Mouse (Mus musculus) gastrocnemius, adult 18-20 months (tissue): ENCODE measurements around the gene Otop3. TPM values are rescaled to one million over a fixed set of nuclear protein-coding genes. Genes with fewer than 3 reads are reported as not detected.
A peak's percentile ranks its signal among the peaks of the same experiment; 100 is the strongest.
"Not testable (repeated sequence)": the region's sequence is repeated elsewhere in the genome, so short reads cannot be mapped to it uniquely, and the experiment has no call there.

Experiments used
- DNase-seq: peaks from one replicate; pipeline ENCODE4 v3.0.0; 2021; ENCODE audit warnings: low spot score
- total RNA-seq, 2 experiments: library from RNA; stranded (reverse); gene quantifications; 2 replicates each; pipeline ENCODE4 v1.2.3; 2021

The Otop3 gene
- total RNA-seq, 2 experiments from 2014 or later = not detected

DNA sequence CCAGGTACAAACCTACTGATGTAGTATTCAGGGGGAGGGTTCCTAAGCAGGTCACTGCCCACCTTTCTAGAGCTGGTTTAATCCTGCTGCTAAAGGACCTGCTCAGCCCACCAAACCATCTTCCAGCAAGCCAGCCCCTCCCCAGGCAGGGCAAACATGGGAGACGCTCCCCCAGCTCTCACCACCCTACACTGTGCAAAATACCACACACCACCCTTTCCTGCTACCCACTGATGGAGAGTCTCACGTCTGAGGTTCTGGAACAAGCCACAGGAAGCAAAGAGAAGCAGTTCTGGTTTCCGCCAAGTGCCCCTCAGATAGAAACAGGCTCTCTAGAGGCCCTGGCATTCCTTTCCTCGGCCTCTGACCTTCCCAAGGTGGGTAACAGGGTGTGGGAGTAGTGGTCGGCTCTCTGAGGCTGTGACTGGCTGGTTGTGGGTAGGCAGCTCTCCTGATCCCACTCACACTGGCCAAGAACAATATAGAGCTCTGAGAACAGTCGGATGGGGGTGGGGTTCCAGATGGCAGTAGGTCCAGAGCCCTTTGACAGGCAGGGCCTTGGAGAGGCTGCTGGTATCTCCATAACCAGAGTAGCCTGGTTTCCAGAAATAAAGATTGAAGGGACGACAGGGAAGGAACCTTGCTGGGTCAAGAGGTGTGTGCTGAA lies 31.6 kb downstream of the Otop3 start:
- DNase-seq = no peak

DNA sequence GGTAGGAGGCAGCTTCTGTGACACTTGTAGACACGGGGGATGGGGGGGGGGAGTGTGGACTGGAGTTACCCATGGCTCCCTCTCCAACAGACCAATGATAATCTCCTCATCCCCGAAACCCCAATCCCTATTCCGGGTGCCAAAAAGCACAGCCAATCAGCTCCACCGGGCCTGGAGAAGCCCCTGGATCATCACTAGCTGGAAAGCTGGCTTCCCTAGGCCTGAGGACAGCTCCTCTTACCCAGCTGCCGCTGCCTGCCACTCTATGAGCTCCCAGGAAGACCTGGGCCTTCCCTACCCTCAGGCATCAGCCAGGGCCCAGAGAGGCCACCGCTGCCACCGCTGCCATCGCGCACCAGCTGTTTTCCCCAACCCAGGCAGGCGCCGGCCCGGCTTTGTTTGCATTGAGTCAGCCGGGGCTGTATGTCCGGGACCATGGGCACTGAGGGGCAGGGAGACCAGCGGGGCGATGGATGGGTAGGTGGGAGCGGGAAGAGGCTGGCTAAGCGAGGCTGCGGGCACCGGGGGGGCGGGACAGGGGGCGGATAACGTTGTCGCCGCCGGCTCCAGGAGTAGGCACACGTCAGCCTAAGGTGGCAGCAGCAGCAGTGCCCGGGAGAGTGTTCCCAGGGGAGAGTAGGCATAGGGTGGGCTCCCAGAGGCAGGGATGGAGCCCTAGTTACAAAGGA lies 32.3 kb downstream of the Otop3 start:
- no peak for DNase-seq

DNA sequence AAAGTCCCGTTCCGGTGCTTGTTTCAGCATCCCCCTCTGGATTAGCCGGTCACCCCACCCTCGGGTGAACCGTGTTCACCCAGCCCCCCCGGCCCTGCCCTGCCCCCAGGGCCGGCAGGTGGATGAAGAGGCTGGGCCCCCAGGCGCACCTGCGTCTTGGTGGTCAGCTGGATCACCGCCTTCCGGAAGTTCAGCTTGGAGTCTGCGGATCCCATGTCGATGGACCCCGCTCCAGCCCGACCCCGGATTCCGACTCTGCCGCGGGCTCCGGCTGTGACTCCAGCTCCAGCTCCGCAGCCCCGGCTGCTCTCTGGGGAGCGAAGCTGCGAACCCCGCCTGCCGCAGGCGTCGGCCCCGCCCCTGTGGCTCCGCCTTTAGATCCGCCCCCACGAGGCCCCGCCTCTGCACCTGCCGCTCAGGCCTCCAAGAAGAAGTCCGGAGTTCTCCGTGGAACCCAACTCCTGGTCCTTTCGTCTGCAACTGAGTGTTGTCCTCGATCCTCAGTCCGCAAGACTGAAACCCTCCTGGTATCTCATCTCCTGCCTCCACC lies 32.9 kb downstream of the Otop3 start, which contains the start of gene Hid1:
TSS of gene Hid1 (minus strand) at position 362 of the 550 bp plus-strand sequence.
- peak; percentile 79 for DNase-seq

GRCm38 (mm10) chr11:115370368-115370767 lies 35.8 kb downstream of the Otop3 start:
- DNase-seq = no peak

DNA sequence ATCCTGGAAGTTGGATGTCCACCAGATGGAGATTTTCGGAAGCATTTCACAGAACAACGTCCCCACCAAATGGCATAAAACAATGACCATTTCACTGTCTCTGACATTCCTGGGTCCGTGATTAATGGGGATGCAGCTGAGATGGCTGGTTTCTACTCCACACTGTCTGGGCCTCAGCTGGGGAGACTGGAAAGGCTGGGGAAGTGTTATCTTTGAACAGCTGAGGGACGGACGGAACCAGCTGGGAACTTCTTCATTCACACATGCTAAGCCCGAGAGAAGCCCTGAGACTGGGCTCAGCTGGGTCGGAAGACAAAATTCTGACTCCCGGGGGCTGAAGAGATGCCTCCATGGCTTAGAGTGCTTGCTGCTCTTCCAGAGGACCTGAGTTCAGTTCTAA lies 36.8 kb downstream of the Otop3 start:
- DNase-seq = no peak

GRCm38 (mm10) chr11:115372015-115372414 lies 37.5 kb downstream of the Otop3 start:
- DNase-seq = no peak

DNA sequence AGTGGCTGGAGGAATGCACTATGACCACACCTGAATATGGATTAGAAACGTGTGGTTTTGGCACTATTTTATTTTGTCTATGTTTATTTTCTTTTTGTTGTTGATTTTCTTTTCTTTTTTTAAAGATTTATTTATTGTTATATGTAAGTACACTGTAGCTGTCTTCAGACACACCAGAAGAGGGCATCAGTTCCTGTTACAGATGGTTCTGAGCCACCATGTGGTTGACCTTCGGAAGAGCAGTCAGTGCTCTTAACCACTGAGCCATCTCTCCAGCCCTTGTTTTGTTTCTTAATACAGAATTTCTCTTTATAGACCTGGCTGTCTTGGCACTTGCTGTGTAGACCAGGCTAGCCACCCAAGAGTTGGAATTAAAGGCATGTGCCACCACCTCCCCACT lies 38.2 kb downstream of the Otop3 start:
- no peak for DNase-seq

DNA sequence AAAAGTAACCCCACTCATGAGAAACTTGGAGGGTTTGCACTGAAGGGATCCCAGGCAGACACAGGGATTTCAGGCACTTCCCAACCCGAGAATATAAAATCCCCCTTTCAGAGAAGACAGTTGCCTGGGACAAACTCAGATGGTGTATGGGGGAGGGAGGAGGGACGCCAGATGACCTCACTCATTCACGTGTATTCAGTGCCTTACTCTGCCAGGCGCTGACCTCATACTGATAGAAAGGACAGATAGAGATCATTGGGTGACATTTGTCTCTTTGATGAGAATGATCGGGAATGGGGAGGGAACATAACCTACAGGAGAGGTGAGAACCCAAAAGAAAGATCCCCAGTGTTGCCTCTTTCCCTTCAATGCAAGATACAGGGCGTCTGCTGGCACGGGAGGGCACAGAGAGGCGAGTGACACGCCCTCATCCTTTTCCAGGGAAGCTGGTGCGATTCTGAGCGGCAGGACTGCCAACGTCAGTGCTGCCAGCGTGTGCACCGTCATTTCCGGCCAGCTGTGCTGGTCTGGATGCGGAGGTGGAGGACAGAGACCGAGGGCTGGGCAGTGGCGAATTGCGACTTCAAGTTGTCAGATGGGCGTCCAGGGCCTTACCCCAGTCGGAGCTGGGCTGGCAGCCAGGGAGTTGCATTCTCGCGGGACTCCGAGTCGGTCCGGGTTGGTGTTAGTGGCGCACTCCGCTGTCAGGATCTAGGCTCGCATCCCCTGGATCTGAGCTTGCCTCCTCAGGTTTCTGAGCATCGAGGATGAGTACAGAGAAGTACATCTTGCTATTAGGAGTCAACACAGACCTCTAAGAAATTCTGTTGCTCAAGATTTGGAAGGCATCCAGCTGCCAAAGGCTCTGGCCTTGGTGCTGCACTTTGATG lies 39.5 kb downstream of the Otop3 start:
- DNase-seq = peak; percentile 62

DNA sequence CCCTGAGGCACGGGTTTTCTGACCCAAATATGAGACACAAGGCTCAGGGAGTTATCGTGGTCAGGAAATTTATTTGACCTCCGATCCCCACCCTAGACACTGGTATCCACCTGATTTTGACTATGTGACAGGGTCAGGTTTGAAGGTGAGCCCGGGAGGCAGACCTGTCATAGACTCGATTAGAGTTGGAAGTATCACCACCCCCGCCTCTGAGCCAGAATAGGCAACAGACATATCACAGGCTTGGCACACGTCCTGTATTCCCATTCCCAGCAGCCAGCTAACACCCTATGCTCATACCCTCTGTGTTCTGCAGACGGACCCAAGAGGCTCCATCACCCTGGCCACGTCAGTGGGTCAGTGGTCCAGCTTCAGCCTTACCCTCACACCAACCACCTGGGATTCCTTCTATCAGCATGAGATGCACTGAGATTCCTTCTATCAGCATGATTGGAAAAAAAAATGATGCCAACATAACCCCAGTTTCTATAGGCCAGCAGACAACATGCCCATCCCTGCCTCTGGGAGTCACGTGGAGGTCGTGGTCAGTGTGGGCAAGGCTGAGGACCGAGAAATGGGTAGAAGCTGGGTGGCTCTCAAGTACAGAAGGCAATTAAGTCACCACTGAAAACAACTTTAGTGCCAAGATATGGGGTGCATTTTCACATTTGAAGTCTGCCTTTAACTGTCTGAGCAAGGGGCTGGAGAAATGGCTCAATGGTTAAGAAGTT lies 40.3 kb downstream of the Otop3 start:
- no peak for DNase-seq

DNA sequence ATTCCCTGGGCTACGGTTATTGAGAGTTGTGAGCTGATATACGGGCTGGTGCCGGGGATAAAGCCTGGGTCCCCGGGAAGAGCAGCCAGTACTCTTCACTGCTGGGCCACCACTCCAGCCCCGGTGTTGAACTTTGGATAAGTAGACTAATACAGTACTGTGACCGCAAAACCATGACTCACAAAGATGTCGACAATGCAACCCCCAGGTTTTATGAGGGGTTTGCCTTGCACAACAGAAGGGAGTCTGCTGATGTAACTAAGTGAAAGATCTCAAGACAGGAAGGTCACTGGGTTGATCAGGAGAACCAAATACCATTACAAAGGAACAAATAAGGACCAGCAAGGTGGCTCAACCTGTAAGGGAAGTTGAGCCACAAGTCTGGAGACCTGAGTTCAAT lies 42.2 kb downstream of the Otop3 start:
- DNase-seq = no peak

DNA sequence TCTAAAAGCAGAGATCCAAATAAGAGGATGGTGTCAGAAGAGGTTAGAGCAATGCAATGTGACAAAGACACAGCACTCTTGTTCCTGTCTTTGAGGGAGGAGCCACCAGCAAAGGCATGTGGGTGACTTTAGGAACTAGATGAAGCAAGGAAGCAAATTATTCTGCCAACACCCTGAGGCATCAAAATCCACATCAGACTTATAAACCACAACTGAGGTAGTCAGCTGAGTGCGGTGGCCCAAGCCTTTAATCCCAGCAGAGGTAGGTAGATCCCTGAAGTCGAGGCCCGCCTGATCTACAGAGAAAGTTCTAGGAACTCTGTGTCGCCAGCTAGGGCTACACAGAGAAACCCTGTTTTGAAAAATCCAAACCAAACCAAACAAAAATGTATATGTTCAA lies 42.7 kb downstream of the Otop3 start:
- DNase-seq = no peak

DNA sequence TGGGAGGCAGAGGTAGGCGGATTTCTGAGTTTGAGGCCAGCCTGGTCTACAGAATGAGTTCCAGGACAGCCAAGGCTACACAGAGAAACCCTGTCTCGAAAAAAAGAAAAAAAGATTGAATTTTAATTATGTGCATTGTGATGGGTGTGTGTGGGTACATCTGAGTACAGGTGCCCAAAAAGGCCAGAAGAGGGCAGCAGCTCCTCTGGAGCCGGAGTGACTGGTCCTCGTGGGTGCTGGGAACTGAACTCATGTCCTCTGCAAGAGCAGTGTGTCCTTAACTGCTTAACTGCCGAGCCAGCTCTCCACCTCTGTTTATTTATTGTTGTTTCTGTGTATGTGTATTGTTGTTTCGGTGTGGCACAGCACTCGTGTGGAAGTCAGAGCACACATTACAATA lies 43.3 kb downstream of the Otop3 start:
- DNase-seq = no peak

DNA sequence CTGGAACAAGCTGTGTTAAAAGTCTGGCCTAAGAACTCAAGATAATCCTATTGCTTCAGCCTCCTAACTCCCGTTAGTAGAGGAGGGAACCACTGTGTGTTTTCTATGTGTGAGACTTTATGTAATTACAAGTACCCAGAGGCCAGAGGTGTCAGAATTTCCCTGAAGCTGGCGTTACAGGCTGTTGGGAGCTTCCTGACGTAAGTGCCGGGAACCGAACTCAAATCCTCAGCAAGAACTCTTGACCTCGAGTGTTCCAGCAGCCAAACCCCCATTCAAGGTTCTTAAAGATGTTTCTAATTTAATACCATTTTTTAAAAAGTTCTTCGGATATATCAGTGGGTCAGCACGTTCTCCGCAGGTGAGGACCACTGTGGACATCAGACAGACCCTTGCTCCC lies 46.7 kb downstream of the Otop3 start:
- no peak for DNase-seq

DNA sequence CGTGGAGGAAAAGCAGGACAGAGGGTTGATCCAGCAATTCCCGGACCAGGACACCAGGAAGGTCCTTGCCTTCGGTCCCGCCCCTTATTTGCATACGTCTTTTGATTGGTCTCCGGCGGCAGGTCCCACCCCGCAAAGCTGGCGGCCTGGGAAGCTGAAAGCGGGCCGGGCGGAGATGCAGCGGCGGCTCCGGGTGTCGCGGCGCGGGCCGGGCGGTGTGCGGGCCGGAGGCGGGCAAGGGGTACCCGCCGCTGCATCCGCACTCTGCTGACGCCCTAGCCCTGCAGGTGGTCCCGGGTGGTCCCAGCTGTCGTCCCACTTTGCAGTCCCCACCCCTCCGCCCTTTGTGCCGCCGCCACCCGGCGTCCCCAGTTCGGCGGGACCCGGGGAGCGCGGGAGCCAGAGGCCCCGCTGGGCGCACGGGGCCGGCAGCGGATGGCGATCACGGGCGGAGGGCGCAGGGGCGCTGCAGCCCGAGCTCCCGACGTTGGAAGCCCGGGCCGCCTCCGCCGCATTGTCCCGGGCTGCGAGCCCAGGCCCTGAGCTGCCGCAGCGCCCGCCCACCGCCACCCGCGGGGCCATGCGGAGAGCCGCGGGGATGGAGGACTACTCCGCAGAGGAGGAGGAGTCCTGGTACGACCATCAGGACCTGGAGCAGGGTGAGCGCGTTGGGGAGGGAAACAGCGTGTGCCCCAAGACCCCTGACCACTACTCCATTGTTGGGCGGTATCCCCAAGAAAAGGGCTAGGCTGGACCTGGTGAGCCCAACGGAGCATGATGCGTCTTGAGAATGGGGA lies 47.4 kb downstream of the Otop3 start, which contains the start of gene Cdr2l:
TSS of gene Cdr2l (plus strand) at position 174 of the 797 bp plus-strand sequence.
- peak; percentile 91 for DNase-seq

- no peak for DNase-seq
Measured at GRCm38 (mm10) chr11:115382891-115383290, 48.4 kb downstream of the Otop3 start.

GRCm38 (mm10) chr11:115383701-115384474 lies 49.4 kb downstream of the Otop3 start:
- no peak for DNase-seq

- no peak for DNase-seq
Measured at GRCm38 (mm10) chr11:115384587-115384986, 50.1 kb downstream of the Otop3 start.

DNA sequence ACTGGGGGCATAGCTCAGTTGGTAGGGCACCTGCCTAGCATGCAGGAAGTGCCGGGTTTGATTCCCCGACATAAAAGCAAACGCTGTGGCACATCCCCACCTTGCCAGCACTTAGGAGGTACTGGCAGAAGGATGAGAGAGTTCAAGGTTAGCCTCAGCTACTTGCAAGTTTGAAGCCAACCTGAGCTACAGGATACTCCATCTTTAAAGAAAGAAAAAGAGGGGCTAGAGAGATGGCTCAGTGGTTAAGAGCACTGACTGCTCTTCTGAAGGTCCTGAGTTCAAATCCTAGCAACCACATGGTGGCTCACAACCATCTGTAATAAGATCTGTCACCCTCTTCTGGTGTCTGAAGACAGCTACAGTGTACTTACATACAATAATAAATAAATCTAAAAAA lies 52.3 kb downstream of the Otop3 start:
- not testable (repeated sequence) for DNase-seq

DNA sequence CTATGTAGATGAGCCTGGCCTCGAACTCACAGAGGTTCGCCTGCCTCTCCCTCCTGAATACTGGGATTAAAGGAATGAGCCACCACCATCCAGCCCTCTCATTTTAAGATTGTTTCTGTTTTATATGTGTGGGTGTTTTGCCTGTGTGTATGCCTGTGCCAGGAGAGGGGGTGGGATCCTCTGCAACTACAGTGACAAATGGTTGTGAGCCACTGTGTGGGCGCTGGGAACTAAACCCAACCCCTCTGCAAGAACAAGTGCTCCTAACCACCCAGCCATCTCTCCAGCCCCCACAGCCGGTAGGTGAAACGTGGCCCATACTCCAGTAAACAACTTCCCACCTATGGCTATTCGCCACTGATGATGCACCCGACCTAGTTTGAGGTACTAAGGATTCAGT lies 56.8 kb downstream of the Otop3 start:
- DNase-seq = no peak
